Mouse (Mus musculus): ENCODE measurements around the gene Gpc6. TPM values are rescaled to one million over a fixed set of nuclear protein-coding genes. Genes with fewer than 3 reads are reported as not detected.

Gpc6 gene
- polyA plus RNA-seq, 1 experiment = 4.7 TPM

- H3K27ac ChIP-seq (ENCODE audit: insufficient read depth, low read length) = no peak overlapping the region
- TF ChIP-seq POLR2A (IDR thresholded peaks at IDR 0.05; ENCODE audit: extremely low read depth, insufficient read depth, low read length) = no peak
- TF ChIP-seq CTCF (IDR thresholded peaks at IDR 0.05; ENCODE audit: extremely low read depth, insufficient read depth, low read length) = 0 out of 2 replicates have a peak, but pooled peaks have one; percentile 1
- H3K4me1 ChIP-seq (ENCODE audit: control insufficient read depth, insufficient read depth, low read length) = peaks cover 1% of the 10 kb centered on the region; the same call in 1 of the 2 replicates
- no peak overlapping the region for H3K4me3 ChIP-seq (ENCODE audit: insufficient read depth, low read length)
These were observed 1013.4 kb downstream of the Gpc6 start for GRCm38 (mm10) chr14:117938554-117938953.

- H3K27ac ChIP-seq (ENCODE audit: insufficient read depth, low read length) = no peak overlapping the region
- TF ChIP-seq POLR2A (IDR thresholded peaks at IDR 0.05; ENCODE audit: extremely low read depth, insufficient read depth, low read length) (no peak), CTCF (IDR thresholded peaks at IDR 0.05; ENCODE audit: extremely low read depth, insufficient read depth, low read length) (no peak)
- no peak overlapping the region for H3K4me3 ChIP-seq (ENCODE audit: insufficient read depth, low read length)
- H3K4me1 ChIP-seq (ENCODE audit: control insufficient read depth, insufficient read depth, low read length) = peaks cover 1% of the 10 kb centered on the region; the same call in 1 of the 2 replicates
These were observed 1014.4 kb downstream of the Gpc6 start for GRCm38 (mm10) chr14:117939471-117939870.

GRCm38 (mm10) chr14:117945920-117946503, 1020.9 kb downstream of the Gpc6 start:
- Histone ChIP-seq H3K27ac (ENCODE audit: insufficient read depth, low read length) (no peak overlapping the region), H3K4me3 (ENCODE audit: insufficient read depth, low read length) (no peak overlapping the region), H3K4me1 (ENCODE audit: control insufficient read depth, insufficient read depth, low read length) (no peaks in the 10 kb centered on the region)
- TF ChIP-seq CTCF (IDR thresholded peaks at IDR 0.05; ENCODE audit: extremely low read depth, insufficient read depth, low read length) = no peak
- TF ChIP-seq POLR2A (IDR thresholded peaks at IDR 0.05; ENCODE audit: extremely low read depth, insufficient read depth, low read length) = no peak

GRCm38 (mm10) chr14:117951265-117951664, 1026.2 kb downstream of the Gpc6 start:
- Histone ChIP-seq H3K4me1 (ENCODE audit: control insufficient read depth, insufficient read depth, low read length) (no peaks in the 10 kb centered on the region; the same call in 1 of the 2 replicates), H3K4me3 (ENCODE audit: insufficient read depth, low read length) (no peak overlapping the region), H3K27ac (ENCODE audit: insufficient read depth, low read length) (no peak overlapping the region)
- TF ChIP-seq CTCF (IDR thresholded peaks at IDR 0.05; ENCODE audit: extremely low read depth, insufficient read depth, low read length) = no peak
- TF ChIP-seq POLR2A (IDR thresholded peaks at IDR 0.05; ENCODE audit: extremely low read depth, insufficient read depth, low read length) = no peak

- TF ChIP-seq POLR2A (IDR thresholded peaks at IDR 0.05; ENCODE audit: extremely low read depth, insufficient read depth, low read length) (no peak), CTCF (IDR thresholded peaks at IDR 0.05; ENCODE audit: extremely low read depth, insufficient read depth, low read length) (peak; percentile 22; the same call in 1 of the 2 replicates)
- Histone ChIP-seq H3K4me3 (ENCODE audit: insufficient read depth, low read length) (no peak overlapping the region), H3K27ac (ENCODE audit: insufficient read depth, low read length) (no peak overlapping the region), H3K4me1 (ENCODE audit: control insufficient read depth, insufficient read depth, low read length) (no peaks in the 10 kb centered on the region; the same call in 1 of the 2 replicates)
These were observed 1026.6 kb downstream of the Gpc6 start for GRCm38 (mm10) chr14:117951686-117952085.

- H3K4me3 ChIP-seq (ENCODE audit: insufficient read depth, low read length) = no peak overlapping the region
- H3K4me1 ChIP-seq (ENCODE audit: control insufficient read depth, insufficient read depth, low read length) = peaks cover 5% of the 10 kb centered on the region; the same call in 1 of the 2 replicates
- TF ChIP-seq CTCF (IDR thresholded peaks at IDR 0.05; ENCODE audit: extremely low read depth, insufficient read depth, low read length) (no peak), POLR2A (IDR thresholded peaks at IDR 0.05; ENCODE audit: extremely low read depth, insufficient read depth, low read length) (no peak)
- no peak overlapping the region for H3K27ac ChIP-seq (ENCODE audit: insufficient read depth, low read length)
These were observed 1030.9 kb downstream of the Gpc6 start for GRCm38 (mm10) chr14:117956051-117956450.

GRCm38 (mm10) chr14:117958389-117958788, 1033.3 kb downstream of the Gpc6 start:
- Histone ChIP-seq H3K4me1 (ENCODE audit: control insufficient read depth, insufficient read depth, low read length) (peaks cover 7% of the 10 kb centered on the region; the same call in 1 of the 2 replicates), H3K4me3 (ENCODE audit: insufficient read depth, low read length) (no peak overlapping the region), H3K27ac (ENCODE audit: insufficient read depth, low read length) (peak overlapping the region; percentile 43; the same call in 1 of the 2 replicates)
- TF ChIP-seq POLR2A (IDR thresholded peaks at IDR 0.05; ENCODE audit: extremely low read depth, insufficient read depth, low read length) (no peak), CTCF (IDR thresholded peaks at IDR 0.05; ENCODE audit: extremely low read depth, insufficient read depth, low read length) (no peak)

- H3K27ac ChIP-seq (ENCODE audit: insufficient read depth, low read length) = no peak overlapping the region
- H3K4me3 ChIP-seq (ENCODE audit: insufficient read depth, low read length) = no peak overlapping the region
- no peak for TF ChIP-seq CTCF (IDR thresholded peaks at IDR 0.05; ENCODE audit: extremely low read depth, insufficient read depth, low read length)
- TF ChIP-seq POLR2A (IDR thresholded peaks at IDR 0.05; ENCODE audit: extremely low read depth, insufficient read depth, low read length) = no peak
- peaks cover 7% of the 10 kb centered on the region; the same call in 1 of the 2 replicates for H3K4me1 ChIP-seq (ENCODE audit: control insufficient read depth, insufficient read depth, low read length)
These were observed 1036.2 kb downstream of the Gpc6 start for GRCm38 (mm10) chr14:117961267-117961666.

GRCm38 (mm10) chr14:117961844-117962243, 1036.7 kb downstream of the Gpc6 start:
- Histone ChIP-seq H3K4me3 (ENCODE audit: insufficient read depth, low read length) (no peak overlapping the region), H3K27ac (ENCODE audit: insufficient read depth, low read length) (no peak overlapping the region), H3K4me1 (ENCODE audit: control insufficient read depth, insufficient read depth, low read length) (peaks cover 7% of the 10 kb centered on the region; the same call in 1 of the 2 replicates)
- no peak for TF ChIP-seq CTCF (IDR thresholded peaks at IDR 0.05; ENCODE audit: extremely low read depth, insufficient read depth, low read length)
- no peak for TF ChIP-seq POLR2A (IDR thresholded peaks at IDR 0.05; ENCODE audit: extremely low read depth, insufficient read depth, low read length)

GRCm38 (mm10) chr14:117962453-117962852, 1037.3 kb downstream of the Gpc6 start:
- no peak overlapping the region for H3K27ac ChIP-seq (ENCODE audit: insufficient read depth, low read length)
- no peak overlapping the region for H3K4me3 ChIP-seq (ENCODE audit: insufficient read depth, low read length)
- TF ChIP-seq POLR2A (IDR thresholded peaks at IDR 0.05; ENCODE audit: extremely low read depth, insufficient read depth, low read length) (no peak), CTCF (IDR thresholded peaks at IDR 0.05; ENCODE audit: extremely low read depth, insufficient read depth, low read length) (peak; percentile 48)
- H3K4me1 ChIP-seq (ENCODE audit: control insufficient read depth, insufficient read depth, low read length) = peaks cover 7% of the 10 kb centered on the region; the same call in 1 of the 2 replicates

Measured in cortical plate, adult 2 months (tissue).